Mouse (Mus musculus): ENCODE measurements around the gene Clk2.

DNA sequence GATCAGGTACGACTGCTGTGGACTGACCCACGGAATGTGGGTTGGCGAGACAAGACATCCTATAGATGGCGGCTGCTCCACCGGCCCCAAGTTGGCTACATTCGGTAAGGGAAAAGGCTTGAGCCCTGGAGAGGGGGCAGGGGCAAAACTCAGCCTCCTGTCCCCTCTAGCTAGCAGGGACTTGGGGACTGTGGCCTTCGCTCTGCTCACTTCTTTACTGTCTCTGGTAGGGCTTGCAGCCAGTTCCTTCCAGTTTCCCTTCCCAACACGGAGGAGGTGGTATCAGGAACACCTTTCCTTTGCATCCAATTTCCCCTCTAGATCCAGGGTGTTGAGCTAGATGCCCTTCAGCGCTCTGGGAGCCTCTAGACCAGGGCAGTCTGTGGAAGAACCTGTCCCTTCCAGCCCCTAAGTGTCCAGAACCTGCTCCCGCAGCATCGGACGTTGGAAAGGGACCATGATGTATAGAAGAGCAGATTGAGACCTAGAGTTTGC lies 60.8 kb downstream of the Clk2 start:
- TF ChIP-seq GATA1 (IDR thresholded peaks at IDR 0.05; ENCODE audit: borderline replicate concordance, low read length) (no peak), FLI1 (IDR thresholded peaks at IDR 0.05; ENCODE audit: low read length) (no peak)
